Mouse (Mus musculus) midbrain, postnatal 0 days (tissue): Measurements from ENCODE around the gene Tpd52l2. TPM values are rescaled to one million over a fixed set of nuclear protein-coding genes. Genes with fewer than 3 reads are reported as not detected.

ENCODE experiments used
- ATAC-seq: fragments of 200-750 bp; cut with Nextera tagmentation; 2 replicates; pipeline ENCODE4 v1.8.0; 2017; ENCODE audit warnings: moderate number of reproducible peaks, mild to moderate bottlenecking, moderate TSS enrichment, moderate library complexity; ENCODE audit not compliant: low FRiP score
- DNase-seq: peaks from one replicate; pipeline ENCODE4 v3.0.0-alpha.2; 2015; ENCODE audit warnings: low spot score
- H3K27ac ChIP-seq: fragments of 300-500 bp; sonication (generic); 2 replicates; pipeline ENCODE4 v1.5.1; 2014; ENCODE audit warnings: low read depth, mild to moderate bottlenecking, low read length, mixed read lengths
- H3K27me3 ChIP-seq: fragments of 300-500 bp; sonication (generic); 2 replicates; pipeline ENCODE4 v1.6.1; 2014; ENCODE audit warnings: low read length, control low read depth, mixed read lengths; ENCODE audit not compliant: insufficient read depth
- H3K36me3 ChIP-seq: fragments of 300-500 bp; sonication (generic); 2 replicates; pipeline ENCODE4 v1.6.1; 2014; ENCODE audit warnings: low read length, control low read depth, mixed read lengths; ENCODE audit not compliant: insufficient read depth
- H3K4me1 ChIP-seq: fragments of 300-500 bp; sonication (generic); 2 replicates; pipeline ENCODE4 v1.6.1; 2014; ENCODE audit warnings: mild to moderate bottlenecking, control low read depth, antibody characterized with exemption, low read length, mixed read lengths; ENCODE audit not compliant: insufficient read depth
- H3K4me2 ChIP-seq: fragments of 300-500 bp; sonication (generic); 2 replicates; pipeline ENCODE4 v1.6.1; 2014; ENCODE audit warnings: low read depth, mild to moderate bottlenecking, low read length, mixed read lengths; ENCODE audit not compliant: poor library complexity, severe bottlenecking
- H3K4me3 ChIP-seq: fragments of 300-500 bp; sonication (generic); 2 replicates; pipeline ENCODE4 v1.5.1; 2014; ENCODE audit warnings: low read depth, mild to moderate bottlenecking, low read length, moderate library complexity
- H3K9ac ChIP-seq: fragments of 300-500 bp; sonication (generic); replicated peaks from 2 replicates; pipeline ENCODE4 v1.6.1; 2014; ENCODE audit warnings: mild to moderate bottlenecking, low read length, moderate library complexity, mixed read lengths; ENCODE audit not compliant: poor library complexity, severe bottlenecking
- H3K9me3 ChIP-seq: fragments of 300-500 bp; sonication (generic); 2 replicates; pipeline ENCODE4 v1.6.1; 2016; ENCODE audit warnings: low read length, control low read depth
- CTCF ChIP-seq: IDR thresholded peaks from 2 replicates; pipeline ENCODE4 v1.5.1; 2016; ENCODE audit warnings: antibody characterized with exemption, mild to moderate bottlenecking
- WGBS: fragments of 180-500 bp; shearing (Covaris S2); extraction: QIAGEN DNeasy Blood & Tissue Kit; methylation state at CpG from one replicate; pipeline ENCODE4 v1.1.7; 2014; 5-methylcytosine and 5-hydroxymethylcytosine counted together
- polyA plus RNA-seq: library from polyadenylated mRNA; unstranded; fragments of >200 nt; fragmentation: Nextera tagmentation; extraction: Ambion mirVana; gene quantifications from 2 replicates; pipeline ENCODE4 v1.2.1, GENCODE M21; 2015
- total RNA-seq: library from RNA; depleted of rRNA; stranded (reverse); fragments of >200 nt; gene quantifications from 2 replicates; pipeline ENCODE4 v1.2.3, GENCODE M21; 2014

The Tpd52l2 gene
- total and polyA plus RNA-seq, 2 experiments from 2014 or later = 69.5 to 112 TPM

- H3K4me1 ChIP-seq = no peaks in the 10 kb centered on the region
- H3K9me3 ChIP-seq = no peaks in the 10 kb centered on the region
- H3K4me3 ChIP-seq = no peak overlapping the region
- H3K27ac ChIP-seq = no peak overlapping the region
- H3K36me3 ChIP-seq = peaks cover 28% of the 10 kb centered on the region
- TF ChIP-seq CTCF = no peak
- H3K27me3 ChIP-seq = no peaks in the 10 kb centered on the region
- H3K9ac ChIP-seq = no peak overlapping the region
- no peak overlapping the region for H3K4me2 ChIP-seq
- 80% methylated on average over 4 of the region's 4 CpGs for WGBS
- ATAC-seq (no peak), DNase-seq (no peak)
Observed at GRCm38 (mm10) chr2:181498644-181499043, 1.7 kb downstream of the Tpd52l2 start.

- 94% methylated on average over 2 of the region's 2 CpGs for whole genome bisulfite sequencing
- no peak overlapping the region for H3K4me2 ChIP-seq
- H3K36me3 ChIP-seq = peaks cover 40% of the 10 kb centered on the region
- ATAC-seq = no peak
- no peaks in the 10 kb centered on the region for H3K27me3 ChIP-seq
- no peak overlapping the region for H3K27ac ChIP-seq
- no peak for TF ChIP-seq CTCF
- H3K4me1 ChIP-seq = no peaks in the 10 kb centered on the region
- no peaks in the 10 kb centered on the region for H3K9me3 ChIP-seq
- no peak for DNase-seq
- H3K9ac ChIP-seq = no peak overlapping the region
- H3K4me3 ChIP-seq = no peak overlapping the region
Observed at GRCm38 (mm10) chr2:181509191-181509590, 12.2 kb downstream of the Tpd52l2 start.

GRCm38 (mm10) chr2:181511231-181511630, 14.3 kb downstream of the Tpd52l2 start:
- 96% methylated on average over 8 of the region's 8 CpGs for WGBS

DNA sequence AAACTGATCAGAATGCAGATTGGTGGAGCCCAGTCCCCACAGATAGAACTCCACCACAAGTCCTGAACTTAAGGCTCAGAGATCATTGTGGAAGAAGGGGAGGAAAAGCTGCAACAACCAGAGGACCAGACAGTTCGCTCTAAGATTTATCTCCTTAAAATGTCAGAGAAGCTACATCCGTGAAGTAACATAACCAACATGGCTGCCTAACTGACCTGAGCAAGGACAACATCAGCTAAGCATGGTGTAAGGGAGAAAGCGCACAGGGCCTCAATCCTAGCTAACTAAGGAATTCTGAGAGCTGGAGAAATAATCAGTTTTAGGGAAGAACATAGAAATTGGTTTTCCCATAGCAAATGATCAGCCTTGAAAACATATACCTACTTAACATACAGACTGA, 22.3 kb downstream of the Tpd52l2 start:
- peak overlapping the region; percentile 90 for H3K4me3 ChIP-seq
- H3K27me3 ChIP-seq = no peaks in the 10 kb centered on the region
- DNase-seq = no peak
- peak overlapping the region; percentile 63 for H3K4me2 ChIP-seq
- peak overlapping the region; percentile 96 for H3K27ac ChIP-seq
- 72% methylated on average over 3 of the region's 3 CpGs for WGBS
- no peak for TF ChIP-seq CTCF
- peak overlapping the region; percentile 95; the same call in 1 of the 2 replicates for H3K9ac ChIP-seq
- H3K9me3 ChIP-seq = no peaks in the 10 kb centered on the region
- peaks cover 7% of the 10 kb centered on the region; the same call in 1 of the 2 replicates for H3K4me1 ChIP-seq
- peaks cover 22% of the 10 kb centered on the region for H3K36me3 ChIP-seq
- ATAC-seq = no peak

More at GRCm38 (mm10) chr2:181511231-181511630, 14.3 kb downstream of the Tpd52l2 start:
- H3K4me1 ChIP-seq = no peaks in the 10 kb centered on the region
- ATAC-seq (no peak), DNase-seq (no peak)
- H3K27me3 ChIP-seq = no peaks in the 10 kb centered on the region
- no peak overlapping the region for H3K4me3 ChIP-seq
- H3K36me3 ChIP-seq = peaks cover 50% of the 10 kb centered on the region
- no peak overlapping the region for H3K9ac ChIP-seq
- H3K4me2 ChIP-seq = no peak overlapping the region
- no peak for TF ChIP-seq CTCF
- H3K9me3 ChIP-seq = no peaks in the 10 kb centered on the region
- H3K27ac ChIP-seq = no peak overlapping the region

DNA sequence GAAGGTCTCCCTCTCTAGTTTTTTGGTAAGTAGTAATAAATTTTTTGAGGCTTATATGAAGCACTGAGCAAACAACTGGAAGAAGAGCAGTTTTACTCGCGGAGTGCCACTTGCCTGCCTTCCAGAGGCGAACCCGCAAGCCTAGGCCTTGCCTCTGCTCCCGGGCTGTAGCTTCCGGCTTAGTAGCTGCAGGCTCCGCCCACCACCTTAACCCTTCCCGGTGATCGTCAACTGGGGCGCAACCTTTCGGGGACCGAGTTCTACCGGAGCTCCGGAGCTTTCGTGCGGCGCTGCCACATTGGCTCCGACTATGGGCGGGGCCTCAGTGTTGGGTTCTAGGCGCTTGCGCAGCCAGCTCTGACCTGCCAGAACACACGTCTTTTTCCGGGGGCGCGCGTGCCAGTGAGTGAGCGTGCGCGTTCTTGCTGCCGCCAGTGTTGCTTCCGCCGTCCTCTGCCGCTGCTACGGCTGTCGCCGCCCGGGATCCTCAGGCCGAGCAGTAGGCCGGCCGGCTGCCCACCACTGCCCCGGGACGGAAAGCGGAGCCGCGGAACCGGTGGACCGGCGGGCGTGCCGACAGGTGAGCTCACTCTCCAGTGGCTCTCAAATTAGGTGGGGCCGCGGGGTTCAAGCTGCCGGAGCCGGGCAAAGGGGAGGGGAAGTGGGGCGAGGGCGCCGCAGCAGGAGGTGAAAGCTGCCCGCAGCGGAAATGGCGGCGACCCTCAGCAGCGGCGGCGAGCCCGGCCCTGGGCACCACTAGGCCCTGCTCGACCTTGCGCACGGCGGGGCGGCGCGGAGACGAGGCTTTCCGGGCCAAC, 23.4 kb downstream of the Tpd52l2 start, which contains the start of gene Dnajc5:
Gene Dnajc5, plus strand, starts transcription at position 368 of the 818 bp plus-strand sequence.
- Histone ChIP-seq H3K4me2 (peak within 1 kb of the TSS; percentile 63), H3K9me3 (no peaks in the 10 kb centered on the region), H3K27me3 (no peaks in the 10 kb centered on the region), H3K27ac (peak within 1 kb of the TSS; percentile 96), H3K4me1 (peaks cover 7% of the 10 kb centered on the region; the same call in 1 of the 2 replicates), H3K9ac (peak within 1 kb of the TSS; percentile 95), H3K4me3 (peak within 1 kb of the TSS; percentile 90), H3K36me3 (peaks cover 18% of the 10 kb centered on the region)
- WGBS = under 1% methylated on average over 66 of the region's 74 CpGs
- DNase-seq (peak; percentile 99), ATAC-seq (peak; percentile 97)
- TF ChIP-seq CTCF = no peak

DNA sequence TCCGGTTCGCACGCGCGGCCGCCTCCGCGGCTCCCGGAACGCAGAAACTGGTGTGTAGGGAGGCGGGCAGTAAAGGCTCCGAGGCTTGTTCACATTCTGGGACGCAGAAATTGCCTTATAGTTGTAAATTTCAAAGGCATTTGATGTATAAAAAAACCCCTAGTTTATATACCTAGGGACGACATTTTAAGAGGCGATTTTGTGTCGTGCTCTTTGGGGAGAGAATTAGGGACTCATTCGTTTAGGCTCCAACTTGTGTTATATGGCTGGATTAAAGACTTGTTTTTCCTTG, 23.9 kb downstream of the Tpd52l2 start:
- Histone ChIP-seq H3K27ac (peak overlapping the region; percentile 96), H3K9ac (peak overlapping the region; percentile 95), H3K9me3 (no peaks in the 10 kb centered on the region), H3K27me3 (no peaks in the 10 kb centered on the region), H3K4me2 (peak overlapping the region; percentile 63), H3K4me1 (peaks cover 7% of the 10 kb centered on the region; the same call in 1 of the 2 replicates), H3K4me3 (peak overlapping the region; percentile 90), H3K36me3 (peaks cover 15% of the 10 kb centered on the region)
- no peak for TF ChIP-seq CTCF
- WGBS = under 1% methylated on average over 17 of the region's 17 CpGs
- ATAC-seq (no peak), DNase-seq (no peak)
